Mouse (Mus musculus): Measurements from ENCODE around the gene Tapbp. TPM values are rescaled to one million over a fixed set of nuclear protein-coding genes. Genes with fewer than 3 reads are reported as not detected.

The Tapbp gene
- polyA plus RNA-seq, 1 experiment from 2014 or later: 52.6 TPM

Small RNA genes lying within 50 kb of the gene (microRNA-seq; reads per million reads assigned to microRNA genes)
- not detected for gene Gm27740

Other genes with a start within 250 kb of the Tapbp start
- gene Hnrnpm, start 229.0 kb upstream of the Tapbp start, polyA plus RNA-seq (2015; fragmentation: Nextera tagmentation; extraction: Ambion mirVana): 325 and 344 TPM in 2 replicates
- gene March2, start 197.2 kb upstream of the Tapbp start, polyA plus RNA-seq (2015; fragmentation: Nextera tagmentation; extraction: Ambion mirVana): 58.8 and 60.7 TPM in 2 replicates
- gene Rab11b, start 155.4 kb upstream of the Tapbp start, polyA plus RNA-seq (2015; fragmentation: Nextera tagmentation; extraction: Ambion mirVana): 281 and 306 TPM in 2 replicates
- 43.7 and 47.0 TPM in 2 replicates for gene Angptl4, start 134.1 kb upstream of the Tapbp start, polyA plus RNA-seq (2015; fragmentation: Nextera tagmentation; extraction: Ambion mirVana)
- 68.0 and 77.8 TPM in 2 replicates for gene Kank3, start 105.4 kb upstream of the Tapbp start, polyA plus RNA-seq (2015; fragmentation: Nextera tagmentation; extraction: Ambion mirVana)
- 885 and 959 TPM in 2 replicates for gene Rps28, start 91.3 kb upstream of the Tapbp start, polyA plus RNA-seq (2015; fragmentation: Nextera tagmentation; extraction: Ambion mirVana)
- 425 and 461 TPM in 2 replicates for gene Ndufa7, start 91.3 kb upstream of the Tapbp start, polyA plus RNA-seq (2015; fragmentation: Nextera tagmentation; extraction: Ambion mirVana)
- gene Cd320, start 72.8 kb upstream of the Tapbp start, polyA plus RNA-seq (2015; fragmentation: Nextera tagmentation; extraction: Ambion mirVana): 69.4 and 74.0 TPM in 2 replicates
- not detected in 2 replicates for gene Gm7029, start 42.1 kb upstream of the Tapbp start, polyA plus RNA-seq (2015; fragmentation: Nextera tagmentation; extraction: Ambion mirVana)
- 10.1 and 10.6 TPM in 2 replicates for gene Kifc1, start 25.2 kb upstream of the Tapbp start, polyA plus RNA-seq (2015; fragmentation: Nextera tagmentation; extraction: Ambion mirVana)
- 0.28 and 0.31 TPM in 2 replicates for gene Platr17, start 10.8 kb upstream of the Tapbp start, polyA plus RNA-seq (2015; fragmentation: Nextera tagmentation; extraction: Ambion mirVana)
- gene Daxx, start 6.5 kb upstream of the Tapbp start, polyA plus RNA-seq (2015; fragmentation: Nextera tagmentation; extraction: Ambion mirVana): 50.8 and 54.6 TPM in 2 replicates
- 17.8 and 20.6 TPM in 2 replicates for gene Zbtb22, start within 50 bp of the Tapbp start, polyA plus RNA-seq (2015; fragmentation: Nextera tagmentation; extraction: Ambion mirVana)
- gene Rgl2, start 13.6 kb downstream of the Tapbp start, polyA plus RNA-seq (2015; fragmentation: Nextera tagmentation; extraction: Ambion mirVana): 47.7 and 57.8 TPM in 2 replicates
- gene Pfdn6, start 24.4 kb downstream of the Tapbp start, polyA plus RNA-seq (2015; fragmentation: Nextera tagmentation; extraction: Ambion mirVana): 137 and 153 TPM in 2 replicates
- 33.1 and 34.2 TPM in 2 replicates for gene Wdr46, start 24.8 kb downstream of the Tapbp start, polyA plus RNA-seq (2015; fragmentation: Nextera tagmentation; extraction: Ambion mirVana)
- gene B3galt4, start 35.6 kb downstream of the Tapbp start, polyA plus RNA-seq (2015; fragmentation: Nextera tagmentation; extraction: Ambion mirVana): 3.8 and 4.3 TPM in 2 replicates
- gene Vps52, start 39.9 kb downstream of the Tapbp start, polyA plus RNA-seq (2015; fragmentation: Nextera tagmentation; extraction: Ambion mirVana): 49.3 and 55.4 TPM in 2 replicates
- gene Rps18, start 40.1 kb downstream of the Tapbp start, polyA plus RNA-seq (2015; fragmentation: Nextera tagmentation; extraction: Ambion mirVana): 1,650 and 1,822 TPM in 2 replicates
- gene H2-K1, start 84.4 kb downstream of the Tapbp start, polyA plus RNA-seq (2015; fragmentation: Nextera tagmentation; extraction: Ambion mirVana): 49.7 and 69.2 TPM in 2 replicates
- gene Ring1, start 108.8 kb downstream of the Tapbp start, polyA plus RNA-seq (2015; fragmentation: Nextera tagmentation; extraction: Ambion mirVana): 20.9 and 23.2 TPM in 2 replicates
- gene H2-Ke6, start 112.2 kb downstream of the Tapbp start, polyA plus RNA-seq (2015; fragmentation: Nextera tagmentation; extraction: Ambion mirVana): 46.1 and 49.1 TPM in 2 replicates
- gene Slc39a7, start 115.8 kb downstream of the Tapbp start, polyA plus RNA-seq (2015; fragmentation: Nextera tagmentation; extraction: Ambion mirVana): 192 and 205 TPM in 2 replicates
- 47.5 and 56.0 TPM in 2 replicates for gene Rxrb, start 115.9 kb downstream of the Tapbp start, polyA plus RNA-seq (2015; fragmentation: Nextera tagmentation; extraction: Ambion mirVana)
- gene Col11a2, start 123.5 kb downstream of the Tapbp start, polyA plus RNA-seq (2015; fragmentation: Nextera tagmentation; extraction: Ambion mirVana): 4.1 and 5.0 TPM in 2 replicates
- 0.44 and 1.0 TPM in 2 replicates for gene H2-Oa, start 176.4 kb downstream of the Tapbp start, polyA plus RNA-seq (2015; fragmentation: Nextera tagmentation; extraction: Ambion mirVana)
- gene H2-DMa, start 203.6 kb downstream of the Tapbp start, polyA plus RNA-seq (2015; fragmentation: Nextera tagmentation; extraction: Ambion mirVana): 12.1 and 13.8 TPM in 2 replicates
- 102 and 106 TPM in 2 replicates for gene Brd2, start 206.7 kb downstream of the Tapbp start, polyA plus RNA-seq (2015; fragmentation: Nextera tagmentation; extraction: Ambion mirVana)
- 1.8 and 1.9 TPM in 2 replicates for gene H2-DMb2, start 227.4 kb downstream of the Tapbp start, polyA plus RNA-seq (2015; fragmentation: Nextera tagmentation; extraction: Ambion mirVana)
- gene H2-DMb1, start 237.2 kb downstream of the Tapbp start, polyA plus RNA-seq (2015; fragmentation: Nextera tagmentation; extraction: Ambion mirVana): 2.0 and 3.2 TPM in 2 replicates

All from lung, embryonic 15.5 days (tissue).